Mouse (Mus musculus) midbrain, embryonic 16.5 days (tissue): ENCODE data around the gene Bysl. TPM values are rescaled to one million over a fixed set of nuclear protein-coding genes. Genes with fewer than 3 reads are reported as not detected.

ENCODE experiments used
- ATAC-seq: fragments of 200-750 bp; cut with Nextera tagmentation; 2 replicates; pipeline ENCODE4 v1.8.0; 2017; ENCODE audit warnings: moderate TSS enrichment
- H3K27ac ChIP-seq: fragments of 300-500 bp; sonication (generic); 2 replicates; pipeline ENCODE4 v1.5.1; 2014; ENCODE audit warnings: mild to moderate bottlenecking, low read length, mixed read lengths
- H3K27me3 ChIP-seq: fragments of 300-500 bp; sonication (generic); 2 replicates; pipeline ENCODE4 v1.6.1; 2014; ENCODE audit warnings: low read depth, low read length, mixed read lengths; ENCODE audit not compliant: control insufficient read depth, insufficient read depth
- H3K36me3 ChIP-seq: fragments of 300-500 bp; sonication (generic); 2 replicates; pipeline ENCODE4 v1.6.1; 2014; ENCODE audit warnings: mild to moderate bottlenecking, low read length, moderate library complexity, mixed read lengths; ENCODE audit not compliant: control insufficient read depth, insufficient read depth
- H3K4me1 ChIP-seq: fragments of 300-500 bp; sonication (generic); 2 replicates; pipeline ENCODE4 v1.6.1; 2014; ENCODE audit warnings: mild to moderate bottlenecking, low read length, mixed read lengths; ENCODE audit not compliant: control insufficient read depth, insufficient read depth
- H3K4me2 ChIP-seq: fragments of 300-500 bp; sonication (generic); 2 replicates; pipeline ENCODE4 v1.6.1; 2014; ENCODE audit warnings: mild to moderate bottlenecking, low read length, mixed read lengths
- H3K4me3 ChIP-seq: fragments of 300-500 bp; sonication (generic); 2 replicates; pipeline ENCODE4 v1.5.1; 2014; ENCODE audit warnings: low read depth, mild to moderate bottlenecking, low read length, moderate library complexity, mixed read lengths
- H3K9ac ChIP-seq: fragments of 300-500 bp; sonication (generic); 2 replicates; pipeline ENCODE4 v1.6.1; 2014; ENCODE audit warnings: low read depth, low read length, mixed read lengths
- H3K9me3 ChIP-seq: fragments of 300-500 bp; sonication (generic); replicated peaks from 2 replicates; pipeline ENCODE4 v1.6.1; 2014; ENCODE audit warnings: mild to moderate bottlenecking, low read length, mixed read lengths; ENCODE audit not compliant: control insufficient read depth, poor library complexity, severe bottlenecking
- WGBS: fragments of 180-500 bp; shearing (Covaris S2); extraction: QIAGEN DNeasy Blood & Tissue Kit; methylation state at CpG from one replicate; pipeline ENCODE4 v1.1.7; 2014; 5-methylcytosine and 5-hydroxymethylcytosine counted together
- polyA plus RNA-seq: library from polyadenylated mRNA; unstranded; fragments of >200 nt; fragmentation: Nextera tagmentation; extraction: Ambion mirVana; gene quantifications from 2 replicates; pipeline ENCODE4 v1.2.1, GENCODE M21; 2015

Bysl gene
- polyA plus RNA-seq, 1 experiment from 2014 or later, result 40.7 TPM

- Histone ChIP-seq H3K27me3 (no peaks in the 10 kb centered on the region), H3K9ac (no peak overlapping the region), H3K9me3 (no peaks in the 10 kb centered on the region), H3K27ac (no peak overlapping the region), H3K4me2 (no peak overlapping the region), H3K4me1 (0 out of 2 replicates have a peak, but pooled peaks cover 4% of the 10 kb centered on the region), H3K36me3 (no peaks in the 10 kb centered on the region), H3K4me3 (no peak overlapping the region)
- 89% methylated on average over 8 of the region's 8 CpGs for WGBS
- no peak for ATAC-seq
Measured at GRCm38 (mm10) chr17:47588517-47588916, 22.8 kb downstream of the Bysl start.

DNA sequence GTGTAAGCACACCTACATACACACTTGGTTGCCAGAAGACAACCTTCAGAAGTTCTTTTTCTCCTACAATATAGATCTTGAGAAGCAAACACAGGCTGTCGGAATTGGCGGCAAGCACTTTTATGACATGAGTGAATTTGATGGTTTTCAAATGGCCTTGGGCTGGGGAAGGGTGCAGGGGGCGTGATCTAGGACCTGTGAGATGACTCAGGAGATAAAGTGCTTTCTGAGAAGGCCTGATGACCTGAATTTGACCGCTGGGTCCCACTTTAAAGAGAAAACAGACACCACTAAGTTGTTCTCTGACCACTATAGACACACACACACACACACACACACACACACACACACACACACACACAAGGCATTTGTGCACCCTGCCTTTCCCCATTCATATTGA, 30.3 kb downstream of the Bysl start:
- H3K4me1 ChIP-seq, result no peaks in the 10 kb centered on the region
- H3K4me3 ChIP-seq, result no peak overlapping the region
- no peak for ATAC-seq
- H3K27ac ChIP-seq, result no peak overlapping the region
- H3K36me3 ChIP-seq, result no peaks in the 10 kb centered on the region
- H3K27me3 ChIP-seq, result no peaks in the 10 kb centered on the region
- H3K9ac ChIP-seq, result no peak overlapping the region
- no peak overlapping the region for H3K4me2 ChIP-seq
- 96% methylated on average over 4 of the region's 4 CpGs for WGBS
- no peaks in the 10 kb centered on the region for H3K9me3 ChIP-seq

DNA sequence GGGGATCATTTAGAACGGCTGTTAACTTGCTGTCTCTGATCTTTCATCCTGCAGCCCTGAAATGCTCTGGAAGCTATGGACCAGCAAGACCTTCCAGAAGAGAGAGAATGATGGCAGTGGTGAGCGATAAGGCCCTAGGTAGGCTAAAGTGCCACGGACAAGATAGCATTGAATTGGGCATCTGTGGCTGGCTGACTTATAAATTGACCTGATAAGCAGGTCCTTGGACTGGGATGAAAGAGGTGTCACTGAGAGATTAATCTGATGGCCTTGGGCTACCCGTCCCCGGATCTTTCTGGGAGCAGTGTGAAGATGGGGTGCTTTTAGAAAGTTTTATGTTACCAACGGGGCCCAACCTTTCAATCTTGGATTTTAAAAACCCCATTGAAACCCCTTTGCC, 32.6 kb downstream of the Bysl start:
- no peak overlapping the region for H3K9ac ChIP-seq
- no peaks in the 10 kb centered on the region for H3K27me3 ChIP-seq
- no peak overlapping the region for H3K4me2 ChIP-seq
- H3K27ac ChIP-seq, result no peak overlapping the region
- no peaks in the 10 kb centered on the region for H3K4me1 ChIP-seq
- no peak for ATAC-seq
- no peaks in the 10 kb centered on the region for H3K36me3 ChIP-seq
- 88% methylated on average over 6 of the region's 6 CpGs for WGBS
- H3K4me3 ChIP-seq, result no peak overlapping the region
- H3K9me3 ChIP-seq, result no peaks in the 10 kb centered on the region

DNA sequence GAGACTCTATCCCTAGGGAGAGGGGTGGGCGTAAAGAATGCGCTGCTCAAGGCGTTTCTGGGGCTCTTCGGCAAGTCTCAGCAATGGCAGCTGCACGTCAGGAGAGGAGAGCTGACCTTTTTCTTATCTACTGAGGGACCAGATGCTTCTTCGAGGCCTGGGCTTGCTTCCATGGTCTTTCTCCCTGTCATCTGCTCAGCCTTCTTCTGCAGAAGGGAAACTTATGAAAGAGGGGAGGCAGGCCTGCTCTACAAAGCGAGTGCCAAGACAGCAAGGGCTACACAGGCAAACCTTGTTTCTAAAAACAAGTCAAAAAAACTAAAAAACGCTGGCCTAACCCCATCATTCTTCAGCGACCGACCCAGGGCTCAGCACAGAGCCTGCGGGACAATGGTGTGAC, 36.5 kb downstream of the Bysl start:
- H3K36me3 ChIP-seq, result no peaks in the 10 kb centered on the region
- H3K27ac ChIP-seq, result no peak overlapping the region
- no peak overlapping the region for H3K4me3 ChIP-seq
- no peaks in the 10 kb centered on the region for H3K4me1 ChIP-seq
- no peak for ATAC-seq
- 76% methylated on average over 11 of the region's 11 CpGs for WGBS
- H3K4me2 ChIP-seq, result no peak overlapping the region
- no peaks in the 10 kb centered on the region for H3K27me3 ChIP-seq
- H3K9ac ChIP-seq, result no peak overlapping the region
- no peaks in the 10 kb centered on the region for H3K9me3 ChIP-seq

GRCm38 (mm10) chr17:47574028-47574427, 37.3 kb downstream of the Bysl start:
- Histone ChIP-seq H3K9me3 (no peaks in the 10 kb centered on the region), H3K27me3 (no peaks in the 10 kb centered on the region), H3K4me1 (no peaks in the 10 kb centered on the region), H3K9ac (no peak overlapping the region), H3K4me2 (no peak overlapping the region), H3K27ac (no peak overlapping the region), H3K4me3 (no peak overlapping the region), H3K36me3 (no peaks in the 10 kb centered on the region)
- no peak for ATAC-seq
- 81% methylated on average over 8 of the region's 8 CpGs for WGBS

- Histone ChIP-seq H3K9ac (no peak overlapping the region), H3K36me3 (no peaks in the 10 kb centered on the region), H3K4me2 (no peak overlapping the region), H3K9me3 (no peaks in the 10 kb centered on the region), H3K27me3 (no peaks in the 10 kb centered on the region), H3K4me1 (no peaks in the 10 kb centered on the region), H3K4me3 (no peak overlapping the region), H3K27ac (no peak overlapping the region)
- no peak for ATAC-seq
Measured at GRCm38 (mm10) chr17:47572436-47572835, 38.9 kb downstream of the Bysl start.

DNA sequence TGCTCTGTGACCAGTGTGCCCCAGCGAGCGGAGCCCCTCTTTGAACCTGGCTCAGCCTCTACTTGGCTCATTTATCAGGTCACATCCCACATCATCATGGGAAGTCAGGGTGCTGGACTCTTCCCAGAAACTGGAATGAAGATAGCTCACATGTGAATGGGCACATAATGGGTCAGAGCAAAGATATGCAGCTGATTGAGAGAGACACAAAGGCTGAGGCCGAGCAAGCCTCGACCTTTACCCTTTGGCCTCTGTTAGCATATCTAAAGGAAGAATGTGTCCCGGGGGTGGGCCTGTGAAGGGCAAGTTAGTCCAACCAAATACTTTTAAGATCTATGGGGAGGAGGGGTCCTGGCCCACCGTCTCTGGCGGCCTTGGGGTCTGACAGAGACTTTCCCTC, 39.7 kb downstream of the Bysl start:
- Histone ChIP-seq H3K9me3 (no peaks in the 10 kb centered on the region), H3K27me3 (no peaks in the 10 kb centered on the region), H3K4me3 (no peak overlapping the region), H3K4me1 (no peaks in the 10 kb centered on the region), H3K9ac (no peak overlapping the region), H3K27ac (no peak overlapping the region), H3K36me3 (no peaks in the 10 kb centered on the region), H3K4me2 (no peak overlapping the region)
- ATAC-seq, result no peak
- WGBS, result 17% methylated on average over 7 of the region's 7 CpGs

DNA sequence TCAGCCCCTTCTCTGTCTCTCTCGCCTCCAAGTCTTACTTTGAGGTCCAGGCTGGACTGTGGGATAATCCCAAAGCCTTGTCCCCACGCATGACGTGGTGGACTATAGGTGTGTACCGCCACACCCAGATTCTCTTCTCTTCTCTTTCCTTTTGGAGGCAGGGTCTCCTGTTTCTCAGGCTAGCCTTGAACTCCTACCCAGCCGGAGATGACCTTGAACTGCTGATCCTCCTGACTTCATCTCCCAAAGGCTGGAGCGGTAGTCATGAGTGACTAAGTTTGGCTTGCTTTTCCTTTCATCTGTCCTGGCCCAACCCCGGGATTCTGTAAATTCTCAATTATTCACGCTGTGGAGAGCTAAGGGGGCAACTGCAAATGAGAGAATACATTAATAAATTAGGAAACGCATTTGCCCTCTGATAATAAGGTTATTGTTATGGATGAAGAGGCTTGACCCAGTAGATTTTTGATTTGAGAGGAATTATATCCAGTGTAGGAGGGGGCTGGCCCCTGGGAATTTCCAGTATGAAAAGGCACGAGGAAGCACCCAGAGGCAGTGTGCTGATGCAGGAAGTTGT, 42.3 kb downstream of the Bysl start:
- no peak for ATAC-seq

DNA sequence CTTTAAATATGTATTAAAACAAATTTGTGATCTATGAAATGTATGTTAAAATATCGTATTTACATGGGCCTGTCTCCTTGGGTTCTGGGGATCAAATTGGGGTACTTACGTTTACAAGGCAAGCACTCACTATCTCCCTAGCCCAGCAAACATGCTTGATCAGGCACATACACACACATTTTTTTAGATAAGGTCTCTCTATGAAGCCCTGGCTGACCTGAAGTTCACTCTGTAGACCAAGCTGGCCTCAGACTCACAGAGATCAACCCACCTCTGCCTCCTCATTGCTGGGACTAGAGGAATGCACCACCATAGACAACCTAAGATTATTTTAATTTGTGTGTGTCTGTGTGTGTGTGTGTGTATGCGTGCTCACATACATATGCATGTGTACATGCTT, 42.9 kb downstream of the Bysl start:
- H3K9ac ChIP-seq, result no peak overlapping the region
- H3K4me3 ChIP-seq, result no peak overlapping the region
- H3K36me3 ChIP-seq, result no peaks in the 10 kb centered on the region
- no peak overlapping the region for H3K4me2 ChIP-seq
- no peak overlapping the region for H3K27ac ChIP-seq
- H3K4me1 ChIP-seq, result no peaks in the 10 kb centered on the region
- H3K27me3 ChIP-seq, result no peaks in the 10 kb centered on the region
- ATAC-seq, result no peak
- 98% methylated on average over 3 of the region's 3 CpGs for WGBS
- H3K9me3 ChIP-seq, result no peaks in the 10 kb centered on the region

More for the DNA sequence above, 42.3 kb downstream of the Bysl start:
- H3K9ac ChIP-seq, result no peak overlapping the region
- no peak overlapping the region for H3K4me2 ChIP-seq
- no peaks in the 10 kb centered on the region for H3K4me1 ChIP-seq
- H3K36me3 ChIP-seq, result no peaks in the 10 kb centered on the region
- H3K4me3 ChIP-seq, result no peak overlapping the region
- 42% methylated on average over 10 of the region's 10 CpGs for WGBS
- no peaks in the 10 kb centered on the region for H3K27me3 ChIP-seq
- no peaks in the 10 kb centered on the region for H3K9me3 ChIP-seq
- H3K27ac ChIP-seq, result no peak overlapping the region
